Mouse (Mus musculus) C2C12 (cell line): Measurements from ENCODE around the gene Bean1. TPM values are rescaled to one million over a fixed set of nuclear protein-coding genes. Genes with fewer than 3 reads are reported as not detected.

Experiments
- H3K27me3 ChIP-seq: one replicate; pipeline ENCODE4 v1.6.1; 2011; ENCODE audit not compliant: control insufficient read depth, insufficient read depth, insufficient read length
- H3K36me3 ChIP-seq: one replicate; pipeline ENCODE4 v1.6.1; 2011; ENCODE audit not compliant: control insufficient read depth, insufficient read depth
- H3K4me3 ChIP-seq: one replicate; pipeline ENCODE4 v1.5.1; 2011; ENCODE audit warnings: mild to moderate bottlenecking, control low read depth; ENCODE audit not compliant: poor library complexity, insufficient read depth, severe bottlenecking
- H3K79me2 ChIP-seq: one replicate; pipeline ENCODE4 v1.6.1; 2011; ENCODE audit not compliant: control insufficient read depth, insufficient read depth
- H3K79me3 ChIP-seq: one replicate; pipeline ENCODE4 v1.6.1; 2011; ENCODE audit warnings: low read depth, control low read depth
- H3ac ChIP-seq: one replicate; pipeline ENCODE3; 2011; ENCODE audit warnings: low read depth; ENCODE audit not compliant: control insufficient read depth, insufficient read length
- CTCF ChIP-seq: IDR thresholded peaks from one replicate; pipeline ENCODE4 v1.5.1; 2011; ENCODE audit not compliant: control insufficient read depth, insufficient read depth, insufficient read length
- FOSL1 ChIP-seq: IDR thresholded peaks from one replicate; pipeline ENCODE4 v1.8.0; 2011; ENCODE audit warnings: mild to moderate bottlenecking, low read length; ENCODE audit not compliant: poor library complexity, insufficient read depth, severe bottlenecking
- MAX ChIP-seq: IDR thresholded peaks from one replicate; pipeline ENCODE4 v1.6.1; 2011; ENCODE audit warnings: mild to moderate bottlenecking, control low read depth
- MYOG ChIP-seq: IDR thresholded peaks from one replicate; pipeline ENCODE4 v1.6.1; 2011; ENCODE audit not compliant: control insufficient read depth, insufficient read length; ENCODE audit errors: extremely low read depth
- USF1 ChIP-seq: IDR thresholded peaks from one replicate; pipeline ENCODE4 v1.6.1; 2011; ENCODE audit warnings: low read depth, mild to moderate bottlenecking, control low read depth, moderate library complexity
- polyA plus RNA-seq: library from polyadenylated mRNA; unstranded; fragments of >200 nt; fragmentation: generic; extraction: Trizol; gene quantifications from one replicate; pipeline ENCODE4 v1.2.1, GENCODE M21; 2012; ENCODE audit warnings: missing spikeins

The Bean1 gene
- polyA plus RNA-seq, 1 experiment, result 0.13 TPM

GRCm38 (mm10) chr8:104268368-104268767, 98.1 kb downstream of the Bean1 start:
- no peaks in the 10 kb centered on the region for H3K79me3 ChIP-seq
- H3K4me3 ChIP-seq, result no peak overlapping the region
- H3ac ChIP-seq, result no peak overlapping the region
- H3K36me3 ChIP-seq, result peaks cover 3% of the 10 kb centered on the region
- no peak for TF ChIP-seq FOSL1
- TF ChIP-seq MYOG, result no peak
- TF ChIP-seq MAX, result no peak
- TF ChIP-seq USF1, result no peak
- TF ChIP-seq CTCF, result no peak
- H3K79me2 ChIP-seq, result no peaks in the 10 kb centered on the region
- no peaks in the 10 kb centered on the region for H3K27me3 ChIP-seq

Other genes with a start within 250 kb of the Bean1 start
- gene Cdh5, start 68.8 kb upstream of the Bean1 start, polyA plus RNA-seq, result 0.04 TPM
- gene Tk2, start 78.1 kb downstream of the Bean1 start, polyA plus RNA-seq, result 11.7 TPM
- 19.4 TPM for gene Cklf, start 80.4 kb downstream of the Bean1 start, polyA plus RNA-seq
- gene Cmtm2a, start 122.7 kb downstream of the Bean1 start, polyA plus RNA-seq, result not detected
- not detected for gene Gm45711, start 139.6 kb downstream of the Bean1 start, polyA plus RNA-seq
- gene Cmtm1, start 139.7 kb downstream of the Bean1 start, polyA plus RNA-seq, result not detected
- not detected for gene Gm11020, start 151.1 kb downstream of the Bean1 start, polyA plus RNA-seq
- gene Cmtm2b, start 151.8 kb downstream of the Bean1 start, polyA plus RNA-seq, result not detected
- gene Cmtm3, start 169.0 kb downstream of the Bean1 start, polyA plus RNA-seq, result 86.5 TPM
- gene Cmtm4, start 225.4 kb downstream of the Bean1 start, polyA plus RNA-seq, result 11.3 TPM